Mouse (Mus musculus) megakaryocyte, embryonic 14.5 days (primary cell): Measurements from ENCODE around the gene Rcbtb2.
A peak's percentile ranks its signal among the peaks of the same experiment; 100 is the strongest.

Experiments used
- FLI1 ChIP-seq: IDR thresholded peaks from 2 replicates; pipeline ENCODE4 v1.6.1; 2012; ENCODE audit warnings: low read length, inconsistent platforms, mixed read lengths
- GATA1 ChIP-seq: IDR thresholded peaks from 3 replicates; pipeline ENCODE4 v1.6.1; 2012; ENCODE audit warnings: mixed read lengths, low read length, inconsistent platforms, borderline replicate concordance

GRCm38 (mm10) chr14:73179221-73179681 lies 56.4 kb downstream of the Rcbtb2 start:
- TF ChIP-seq FLI1 (peak; percentile 87), GATA1 (peak; percentile 83; the same call in 1 of the 3 replicates)
